Mouse (Mus musculus) cerebellum, postnatal 14 days (tissue): ENCODE data around the gene Det1.

Source experiments
- DNase-seq, 2 experiments: peaks; one replicate each; pipeline ENCODE4 v3.0.0; 2021; ENCODE audit warnings: mixed read lengths in 2 of 2

Gene Det1

GRCm38 (mm10) chr7:78778741-78779140, 68.3 kb downstream of the Det1 start:
- no peak for DNase-seq
